Mouse (Mus musculus): ENCODE results near the gene Lamp1. TPM values are rescaled to one million over a fixed set of nuclear protein-coding genes. Genes with fewer than 3 reads are reported as not detected.

Gene Lamp1
- polyA plus RNA-seq, 1 experiment from 2014 or later, result 361 TPM

GRCm38 (mm10) chr8:13179482-13179881 is 20.5 kb downstream of the Lamp1 start:
- 62% methylated on average over 6 of the region's 6 CpGs for WGBS
- peaks cover 48% of the 10 kb centered on the region for H3K36me3 ChIP-seq (ENCODE audit: control insufficient read depth, insufficient read depth, low read length)
- peaks cover 21 to 24% of the 10 kb centered on the region in 2 experiments for H3K4me1 ChIP-seq (ENCODE audit: control insufficient read depth in 2 of 2, insufficient read depth in 2 of 2, low read length in 2 of 2)
- no peak for ATAC-seq (ENCODE audit: insufficient number of reproducible peaks, insufficient read depth, low FRiP score, low read depth)
- H3K4me2 ChIP-seq (ENCODE audit: low read length), result no peak overlapping the region
- no peaks in the 10 kb centered on the region for H3K27me3 ChIP-seq (ENCODE audit: control insufficient read depth, insufficient read depth, low read length)
- H3K9ac ChIP-seq (ENCODE audit: low read length), result no peak overlapping the region
- H3K4me3 ChIP-seq (ENCODE audit: control insufficient read depth in 1 of 2, insufficient read depth in 1 of 2, low read depth in 1 of 2, low read length in 2 of 2), result no peak overlapping the region
- H3K27ac ChIP-seq (replicated peaks in 1 of 2; ENCODE audit: control insufficient read depth in 1 of 2, insufficient read depth in 1 of 2, low read depth in 2 of 2, low read length in 2 of 2), result peak overlapping the region in 1 of 2 experiments; percentile 23; a peak in 1 of 4 replicates
- H3K9me3 ChIP-seq (ENCODE audit: control insufficient read depth, low read length), result no peaks in the 10 kb centered on the region

- no peak overlapping the region for H3K4me3 ChIP-seq (ENCODE audit: control insufficient read depth in 1 of 2, insufficient read depth in 1 of 2, low read depth in 1 of 2, low read length in 2 of 2)
- WGBS, result 66% methylated on average over 7 of the region's 7 CpGs
- H3K27ac ChIP-seq (replicated peaks in 1 of 2; ENCODE audit: control insufficient read depth in 1 of 2, insufficient read depth in 1 of 2, low read depth in 2 of 2, low read length in 2 of 2), result peak overlapping the region; percentile 16 to 23; a peak in 1 of 4 replicates
- peaks cover 48% of the 10 kb centered on the region for H3K36me3 ChIP-seq (ENCODE audit: control insufficient read depth, insufficient read depth, low read length)
- no peaks in the 10 kb centered on the region for H3K27me3 ChIP-seq (ENCODE audit: control insufficient read depth, insufficient read depth, low read length)
- H3K4me1 ChIP-seq (ENCODE audit: control insufficient read depth in 2 of 2, insufficient read depth in 2 of 2, low read length in 2 of 2), result peaks cover 21 to 24% of the 10 kb centered on the region in 2 experiments
- H3K9me3 ChIP-seq (ENCODE audit: control insufficient read depth, low read length), result no peaks in the 10 kb centered on the region
- no peak for ATAC-seq (ENCODE audit: insufficient number of reproducible peaks, insufficient read depth, low FRiP score, low read depth)
- no peak overlapping the region for H3K9ac ChIP-seq (ENCODE audit: low read length)
- H3K4me2 ChIP-seq (ENCODE audit: low read length), result no peak overlapping the region
Measured at GRCm38 (mm10) chr8:13179948-13180347, 21.0 kb downstream of the Lamp1 start.

GRCm38 (mm10) chr8:13180408-13180807 is 21.4 kb downstream of the Lamp1 start:
- 75% methylated on average over 9 of the region's 9 CpGs for WGBS
- no peak overlapping the region for H3K4me3 ChIP-seq (ENCODE audit: control insufficient read depth in 1 of 2, insufficient read depth in 1 of 2, low read depth in 1 of 2, low read length in 2 of 2)
- H3K27ac ChIP-seq (replicated peaks in 1 of 2; ENCODE audit: control insufficient read depth in 1 of 2, insufficient read depth in 1 of 2, low read depth in 2 of 2, low read length in 2 of 2), result peak overlapping the region; percentile 67 to 82
- peaks cover 21 to 24% of the 10 kb centered on the region in 2 experiments for H3K4me1 ChIP-seq (ENCODE audit: control insufficient read depth in 2 of 2, insufficient read depth in 2 of 2, low read length in 2 of 2)
- ATAC-seq (ENCODE audit: insufficient number of reproducible peaks, insufficient read depth, low FRiP score, low read depth), result no peak
- peaks cover 45% of the 10 kb centered on the region for H3K36me3 ChIP-seq (ENCODE audit: control insufficient read depth, insufficient read depth, low read length)
- H3K9me3 ChIP-seq (ENCODE audit: control insufficient read depth, low read length), result no peaks in the 10 kb centered on the region
- no peak overlapping the region for H3K4me2 ChIP-seq (ENCODE audit: low read length)
- H3K9ac ChIP-seq (ENCODE audit: low read length), result 0 out of 2 replicates have a peak overlapping the region, but pooled peaks have one; percentile 50
- H3K27me3 ChIP-seq (ENCODE audit: control insufficient read depth, insufficient read depth, low read length), result no peaks in the 10 kb centered on the region

DNA sequence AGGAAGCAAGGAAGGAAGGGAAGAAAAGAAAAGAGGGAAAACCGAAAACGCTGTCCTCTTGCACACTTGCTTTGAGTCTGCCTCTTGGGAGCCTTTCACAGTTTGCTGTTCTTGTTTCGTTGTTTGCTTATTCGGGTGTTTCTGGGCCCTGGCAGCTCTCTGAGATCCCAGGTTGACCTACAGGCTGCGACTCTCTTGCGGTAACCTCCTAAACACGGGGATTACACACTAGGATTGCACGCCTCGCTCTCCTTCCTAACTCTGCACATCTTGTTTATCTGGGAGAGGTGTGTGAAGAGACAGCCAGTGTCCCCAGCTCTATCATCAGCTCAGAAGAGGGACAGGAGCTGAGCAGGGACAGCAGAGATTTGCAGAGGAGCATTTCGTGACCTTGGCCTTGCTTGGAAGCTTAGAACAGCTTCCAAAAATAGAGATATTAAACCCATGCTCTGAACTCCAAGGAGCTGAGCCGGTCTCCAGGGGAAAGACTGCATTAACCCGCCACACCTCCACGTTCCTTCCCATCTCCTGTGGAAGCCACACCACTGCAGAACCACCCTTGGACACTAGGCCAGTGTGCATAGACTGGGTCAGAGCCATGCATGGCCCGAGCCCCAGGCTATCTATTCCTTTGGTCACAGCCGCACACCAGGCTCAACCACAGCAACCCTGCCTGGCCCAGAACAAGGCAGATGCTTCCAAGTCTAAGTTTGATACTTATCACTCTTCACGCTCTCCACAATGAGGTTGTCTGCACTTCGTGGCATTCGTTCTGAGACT is 22.1 kb downstream of the Lamp1 start:
- peaks cover 40% of the 10 kb centered on the region for H3K36me3 ChIP-seq (ENCODE audit: control insufficient read depth, insufficient read depth, low read length)
- no peaks in the 10 kb centered on the region for H3K27me3 ChIP-seq (ENCODE audit: control insufficient read depth, insufficient read depth, low read length)
- H3K9ac ChIP-seq (ENCODE audit: low read length), result peak overlapping the region; percentile 50
- H3K4me3 ChIP-seq (ENCODE audit: control insufficient read depth in 1 of 2, insufficient read depth in 1 of 2, low read depth in 1 of 2, low read length in 2 of 2), result no peak overlapping the region
- WGBS, result 36% methylated on average over 18 of the region's 18 CpGs
- ATAC-seq (ENCODE audit: insufficient number of reproducible peaks, insufficient read depth, low FRiP score, low read depth), result no peak
- no peaks in the 10 kb centered on the region for H3K9me3 ChIP-seq (ENCODE audit: control insufficient read depth, low read length)
- H3K27ac ChIP-seq (replicated peaks in 1 of 2; ENCODE audit: control insufficient read depth in 1 of 2, insufficient read depth in 1 of 2, low read depth in 2 of 2, low read length in 2 of 2), result peak overlapping the region; percentile 67 to 82
- peaks cover 21 to 24% of the 10 kb centered on the region in 2 experiments for H3K4me1 ChIP-seq (ENCODE audit: control insufficient read depth in 2 of 2, insufficient read depth in 2 of 2, low read length in 2 of 2)
- peak overlapping the region; percentile 3 for H3K4me2 ChIP-seq (ENCODE audit: low read length)

DNA sequence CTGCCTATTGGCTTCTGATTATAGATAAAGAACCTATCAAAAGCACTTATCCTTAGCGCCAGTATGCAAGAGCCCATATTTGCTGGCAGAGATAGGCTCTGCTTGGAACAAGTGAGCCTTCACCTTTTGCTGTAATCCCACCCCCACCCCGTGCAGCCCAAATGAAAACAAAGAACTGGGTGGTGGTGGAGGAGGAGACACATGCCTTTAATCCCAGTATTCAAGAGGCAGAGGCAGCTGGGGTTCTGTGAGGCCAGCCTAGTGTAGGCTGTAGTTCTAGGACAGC is 22.7 kb downstream of the Lamp1 start:
- ATAC-seq (ENCODE audit: insufficient number of reproducible peaks, insufficient read depth, low FRiP score, low read depth), result no peak
- Histone ChIP-seq H3K27ac (replicated peaks in 1 of 2; ENCODE audit: control insufficient read depth in 1 of 2, insufficient read depth in 1 of 2, low read depth in 2 of 2, low read length in 2 of 2) (peak overlapping the region; percentile 67 to 82), H3K4me1 (ENCODE audit: control insufficient read depth in 2 of 2, insufficient read depth in 2 of 2, low read length in 2 of 2) (peaks cover 21 to 24% of the 10 kb centered on the region in 2 experiments), H3K9ac (ENCODE audit: low read length) (peak overlapping the region; percentile 1; the same call in 1 of the 2 replicates), H3K4me3 (ENCODE audit: control insufficient read depth in 1 of 2, insufficient read depth in 1 of 2, low read depth in 1 of 2, low read length in 2 of 2) (no peak overlapping the region), H3K4me2 (ENCODE audit: low read length) (peak overlapping the region; percentile 3; the same call in 1 of the 2 replicates), H3K36me3 (ENCODE audit: control insufficient read depth, insufficient read depth, low read length) (peaks cover 35% of the 10 kb centered on the region), H3K27me3 (ENCODE audit: control insufficient read depth, insufficient read depth, low read length) (no peaks in the 10 kb centered on the region), H3K9me3 (ENCODE audit: control insufficient read depth, low read length) (no peaks in the 10 kb centered on the region)
- 15% methylated on average over 2 of the region's 2 CpGs for WGBS

GRCm38 (mm10) chr8:13186819-13187218 is 27.9 kb downstream of the Lamp1 start:
- no peak overlapping the region for H3K4me2 ChIP-seq (ENCODE audit: low read length)
- no peak overlapping the region for H3K27ac ChIP-seq (replicated peaks in 1 of 2; ENCODE audit: control insufficient read depth in 1 of 2, insufficient read depth in 1 of 2, low read depth in 2 of 2, low read length in 2 of 2)
- no peak overlapping the region for H3K4me3 ChIP-seq (ENCODE audit: control insufficient read depth in 1 of 2, insufficient read depth in 1 of 2, low read depth in 1 of 2, low read length in 2 of 2)
- ATAC-seq (ENCODE audit: insufficient number of reproducible peaks, insufficient read depth, low FRiP score, low read depth), result no peak
- peaks cover 0 to 3% of the 10 kb centered on the region in 2 experiments; a peak in 1 of 4 replicates for H3K4me1 ChIP-seq (ENCODE audit: control insufficient read depth in 2 of 2, insufficient read depth in 2 of 2, low read length in 2 of 2)
- H3K27me3 ChIP-seq (ENCODE audit: control insufficient read depth, insufficient read depth, low read length), result no peaks in the 10 kb centered on the region
- no peaks in the 10 kb centered on the region for H3K9me3 ChIP-seq (ENCODE audit: control insufficient read depth, low read length)
- H3K36me3 ChIP-seq (ENCODE audit: control insufficient read depth, insufficient read depth, low read length), result peaks cover 19% of the 10 kb centered on the region; the same call in 1 of the 2 replicates
- 81% methylated on average over 8 of the region's 8 CpGs for WGBS
- no peak overlapping the region for H3K9ac ChIP-seq (ENCODE audit: low read length)

DNA sequence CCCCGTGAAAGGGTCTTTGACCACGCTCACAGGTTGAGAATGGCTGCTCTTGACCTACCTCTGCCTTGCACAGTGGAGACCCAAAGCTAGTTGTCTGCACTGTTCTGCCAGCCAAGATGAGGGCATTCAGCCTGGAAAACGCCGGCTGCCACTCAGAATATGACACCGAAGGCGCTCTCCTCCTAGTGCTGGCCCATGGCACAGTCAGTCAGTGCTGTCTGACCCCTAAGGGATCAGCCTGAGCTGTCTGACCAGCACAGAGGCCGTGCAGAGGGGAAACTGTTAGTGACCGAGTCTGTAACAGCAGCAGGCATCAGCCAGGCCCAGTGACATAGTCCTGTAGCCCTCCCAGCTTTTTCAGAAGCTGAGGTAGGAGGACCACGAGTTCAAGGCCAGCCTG is 28.3 kb downstream of the Lamp1 start:
- ATAC-seq (ENCODE audit: insufficient number of reproducible peaks, insufficient read depth, low FRiP score, low read depth), result no peak
- Histone ChIP-seq H3K4me1 (ENCODE audit: control insufficient read depth in 2 of 2, insufficient read depth in 2 of 2, low read length in 2 of 2) (no peaks in the 10 kb centered on the region; a peak in 1 of 4 replicates), H3K9me3 (ENCODE audit: control insufficient read depth, low read length) (no peaks in the 10 kb centered on the region), H3K9ac (ENCODE audit: low read length) (no peak overlapping the region), H3K36me3 (ENCODE audit: control insufficient read depth, insufficient read depth, low read length) (peaks cover 19% of the 10 kb centered on the region; the same call in 1 of the 2 replicates), H3K4me2 (ENCODE audit: low read length) (no peak overlapping the region), H3K27ac (replicated peaks in 1 of 2; ENCODE audit: control insufficient read depth in 1 of 2, insufficient read depth in 1 of 2, low read depth in 2 of 2, low read length in 2 of 2) (no peak overlapping the region), H3K27me3 (ENCODE audit: control insufficient read depth, insufficient read depth, low read length) (no peaks in the 10 kb centered on the region), H3K4me3 (ENCODE audit: control insufficient read depth in 1 of 2, insufficient read depth in 1 of 2, low read depth in 1 of 2, low read length in 2 of 2) (no peak overlapping the region)
- 71% methylated on average over 9 of the region's 9 CpGs for WGBS
